Mouse (Mus musculus): ENCODE data around the gene Edf1. TPM values are rescaled to one million over a fixed set of nuclear protein-coding genes. Genes with fewer than 3 reads are reported as not detected.

Gene Edf1
- polyA plus RNA-seq, 1 experiment from 2014 or later, result 263 TPM

- 4% methylated on average over 27 of the region's 27 CpGs for WGBS (ENCODE audit: insufficient replicate concordance)
- TF ChIP-seq CTCF (IDR thresholded peaks at IDR 0.05; ENCODE audit: low read depth), result peak; percentile 61
- TF ChIP-seq EP300 (IDR thresholded peaks at IDR 0.05; ENCODE audit: low read depth), result no peak
- Histone ChIP-seq H3K4me3 (ENCODE audit: low read depth, low read length) (peak overlapping the region; percentile 10; the same call in 1 of the 2 replicates), H3K9me3 (ENCODE audit: low read length) (no peaks in the 10 kb centered on the region), H3K9ac (replicated peaks) (no peak overlapping the region), H3K4me1 (ENCODE audit: insufficient read depth) (peaks cover 38% of the 10 kb centered on the region), H3K27ac (ENCODE audit: low read depth) (no peak overlapping the region), H3K4me2 (ENCODE audit: low read depth, low read length) (0 out of 2 replicates have a peak overlapping the region, but pooled peaks have one; percentile 9), H3K36me3 (replicated peaks; ENCODE audit: insufficient read depth, low read length) (peaks cover 15% of the 10 kb centered on the region), H3K27me3 (ENCODE audit: insufficient read depth, low read length) (peaks cover 55% of the 10 kb centered on the region)
- DNase-seq (peak; percentile 48), ATAC-seq (no peak)
Measured at GRCm38 (mm10) chr2:25579737-25580460, 22.3 kb downstream of the Edf1 start.

DNA sequence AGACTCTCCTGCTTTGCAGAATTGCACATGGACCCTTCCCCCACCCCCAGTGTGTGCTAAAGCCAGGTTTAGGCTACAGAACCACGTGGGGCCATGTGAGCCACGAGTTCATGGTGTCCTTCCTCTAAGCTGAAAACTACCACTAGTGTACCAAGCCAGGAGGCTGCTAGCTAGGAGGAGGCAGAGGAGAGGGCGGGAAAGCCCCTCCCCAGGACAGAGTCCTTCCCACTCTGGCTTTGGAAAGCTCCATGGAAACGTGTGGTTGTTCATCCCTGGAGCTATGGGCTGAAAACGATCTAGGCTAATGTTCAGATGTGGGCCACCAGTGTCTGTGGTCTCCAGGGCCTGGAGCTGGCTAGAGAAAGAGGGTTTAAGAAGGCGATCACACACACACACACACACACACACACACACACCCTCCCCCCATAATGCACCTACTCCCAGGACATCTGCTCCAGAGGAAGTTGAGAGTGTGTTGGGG lies 23.0 kb downstream of the Edf1 start:
- 28% methylated on average over 6 of the region's 6 CpGs for WGBS (ENCODE audit: insufficient replicate concordance)
- no peak overlapping the region for H3K9ac ChIP-seq (replicated peaks)
- H3K4me3 ChIP-seq (ENCODE audit: low read depth, low read length), result no peak overlapping the region
- TF ChIP-seq CTCF (IDR thresholded peaks at IDR 0.05; ENCODE audit: low read depth), result no peak
- H3K4me1 ChIP-seq (ENCODE audit: insufficient read depth), result peaks cover 34% of the 10 kb centered on the region
- H3K9me3 ChIP-seq (ENCODE audit: low read length), result no peaks in the 10 kb centered on the region
- no peak for DNase-seq
- no peak overlapping the region for H3K4me2 ChIP-seq (ENCODE audit: low read depth, low read length)
- H3K27ac ChIP-seq (ENCODE audit: low read depth), result no peak overlapping the region
- no peak for ATAC-seq
- H3K27me3 ChIP-seq (ENCODE audit: insufficient read depth, low read length), result peaks cover 55% of the 10 kb centered on the region
- H3K36me3 ChIP-seq (replicated peaks; ENCODE audit: insufficient read depth, low read length), result peaks cover 20% of the 10 kb centered on the region

- H3K36me3 ChIP-seq (replicated peaks; ENCODE audit: insufficient read depth, low read length), result peaks cover 20% of the 10 kb centered on the region
- 4% methylated on average over 19 of the region's 19 CpGs for WGBS (ENCODE audit: insufficient replicate concordance)
- peak; percentile 93 for TF ChIP-seq CTCF (IDR thresholded peaks at IDR 0.05; ENCODE audit: low read depth)
- no peak for TF ChIP-seq EP300 (IDR thresholded peaks at IDR 0.05; ENCODE audit: low read depth)
- peaks cover 48% of the 10 kb centered on the region for H3K27me3 ChIP-seq (ENCODE audit: insufficient read depth, low read length)
- no peak within 1 kb of the TSS for H3K27ac ChIP-seq (ENCODE audit: low read depth)
- H3K4me2 ChIP-seq (ENCODE audit: low read depth, low read length), result peak within 1 kb of the TSS; percentile 58
- peak; percentile 73 for ATAC-seq
- DNase-seq, result peak; percentile 68
- H3K4me1 ChIP-seq (ENCODE audit: insufficient read depth), result peaks cover 31% of the 10 kb centered on the region
- no peak within 1 kb of the TSS for H3K4me3 ChIP-seq (ENCODE audit: low read depth, low read length)
- no peaks in the 10 kb centered on the region for H3K9me3 ChIP-seq (ENCODE audit: low read length)
- H3K9ac ChIP-seq (replicated peaks), result peak within 1 kb of the TSS; percentile 6
Measured at GRCm38 (mm10) chr2:25581294-25581864, 23.7 kb downstream of the Edf1 start, which contains the start of gene Ajm1. Gene Ajm1, minus strand, starts transcription at chr2:25581757.

DNA sequence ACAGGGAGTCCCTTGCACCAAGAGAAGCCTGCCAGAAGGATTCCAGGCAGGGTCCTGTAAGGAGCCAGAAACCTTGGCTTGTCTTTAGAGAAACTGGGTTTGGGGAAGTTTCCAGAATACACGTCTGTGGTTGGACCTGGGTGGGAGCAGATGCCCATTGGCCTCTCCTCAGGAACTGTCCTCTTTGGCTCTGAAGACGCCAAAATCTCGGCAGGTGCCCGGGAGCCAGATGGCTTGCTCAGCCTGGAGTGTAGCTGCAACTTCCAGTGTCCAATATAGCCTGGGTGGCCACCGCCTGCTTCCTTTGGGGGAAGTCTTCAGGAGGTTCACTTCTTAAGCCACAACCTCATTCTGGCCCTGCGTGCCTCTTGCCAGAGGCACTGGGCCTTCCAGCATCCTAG lies 24.3 kb downstream of the Edf1 start:
- 0 out of 2 replicates have a peak overlapping the region, but pooled peaks have one; percentile 58 for H3K4me2 ChIP-seq (ENCODE audit: low read depth, low read length)
- 10% methylated on average over 6 of the region's 6 CpGs for WGBS (ENCODE audit: insufficient replicate concordance)
- no peak for TF ChIP-seq CTCF (IDR thresholded peaks at IDR 0.05; ENCODE audit: low read depth)
- TF ChIP-seq EP300 (IDR thresholded peaks at IDR 0.05; ENCODE audit: low read depth), result no peak
- H3K36me3 ChIP-seq (replicated peaks; ENCODE audit: insufficient read depth, low read length), result peaks cover 26% of the 10 kb centered on the region
- no peaks in the 10 kb centered on the region for H3K9me3 ChIP-seq (ENCODE audit: low read length)
- peaks cover 31% of the 10 kb centered on the region for H3K4me1 ChIP-seq (ENCODE audit: insufficient read depth)
- no peak for DNase-seq
- no peak overlapping the region for H3K27ac ChIP-seq (ENCODE audit: low read depth)
- peak; percentile 3; the same call in 1 of the 2 replicates for ATAC-seq
- peaks cover 42% of the 10 kb centered on the region for H3K27me3 ChIP-seq (ENCODE audit: insufficient read depth, low read length)
- H3K4me3 ChIP-seq (ENCODE audit: low read depth, low read length), result no peak overlapping the region
- peak overlapping the region; percentile 6 for H3K9ac ChIP-seq (replicated peaks)

DNA sequence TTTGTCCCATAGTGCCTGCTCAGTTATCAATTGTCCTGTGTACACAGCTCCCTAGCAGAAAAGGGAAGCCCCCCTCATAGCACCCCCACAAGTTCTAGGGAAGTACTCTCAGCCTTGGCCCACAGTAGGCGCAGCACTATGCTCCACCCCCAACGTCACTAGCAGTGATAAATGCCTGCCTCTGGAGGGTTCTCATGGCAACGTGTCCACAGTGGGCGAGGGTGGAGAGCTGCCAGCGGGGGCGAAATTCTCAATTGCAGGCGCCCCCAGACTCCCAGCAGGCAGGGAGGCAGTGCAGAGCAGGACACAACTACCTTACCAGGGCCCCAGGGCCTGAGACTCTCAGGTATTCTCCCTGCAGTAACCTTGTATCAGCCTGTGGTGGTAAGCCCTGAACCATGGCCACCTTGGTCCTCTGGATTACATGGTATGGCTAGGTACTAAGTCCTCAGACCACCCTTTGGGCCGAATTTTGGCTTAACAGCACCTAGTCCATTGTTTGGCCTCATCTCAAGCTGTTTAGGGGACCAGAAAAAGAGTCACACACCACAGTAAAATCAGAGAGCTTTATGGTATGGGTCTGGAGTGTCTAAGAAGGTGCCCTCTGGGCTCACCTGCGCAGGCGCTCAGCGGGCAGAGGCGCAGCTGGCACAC lies 24.9 kb downstream of the Edf1 start:
- Histone ChIP-seq H3K9me3 (ENCODE audit: low read length) (no peaks in the 10 kb centered on the region), H3K27ac (ENCODE audit: low read depth) (no peak overlapping the region), H3K4me2 (ENCODE audit: low read depth, low read length) (no peak overlapping the region), H3K36me3 (replicated peaks; ENCODE audit: insufficient read depth, low read length) (peaks cover 30% of the 10 kb centered on the region), H3K4me1 (ENCODE audit: insufficient read depth) (peaks cover 26% of the 10 kb centered on the region), H3K9ac (replicated peaks) (no peak overlapping the region), H3K27me3 (ENCODE audit: insufficient read depth, low read length) (peaks cover 35% of the 10 kb centered on the region), H3K4me3 (ENCODE audit: low read depth, low read length) (no peak overlapping the region)
- WGBS (ENCODE audit: insufficient replicate concordance), result 43% methylated on average over 12 of the region's 12 CpGs
- ATAC-seq, result no peak
- no peak for DNase-seq
- TF ChIP-seq EP300 (IDR thresholded peaks at IDR 0.05; ENCODE audit: low read depth) (no peak), CTCF (IDR thresholded peaks at IDR 0.05; ENCODE audit: low read depth) (no peak)

GRCm38 (mm10) chr2:25583120-25583481 lies 25.5 kb downstream of the Edf1 start:
- Histone ChIP-seq H3K4me1 (ENCODE audit: insufficient read depth) (peaks cover 20% of the 10 kb centered on the region), H3K36me3 (replicated peaks; ENCODE audit: insufficient read depth, low read length) (peaks cover 30% of the 10 kb centered on the region), H3K27me3 (ENCODE audit: insufficient read depth, low read length) (peaks cover 30% of the 10 kb centered on the region), H3K4me3 (ENCODE audit: low read depth, low read length) (no peak overlapping the region), H3K9ac (replicated peaks) (no peak overlapping the region), H3K4me2 (ENCODE audit: low read depth, low read length) (no peak overlapping the region), H3K9me3 (ENCODE audit: low read length) (no peaks in the 10 kb centered on the region), H3K27ac (ENCODE audit: low read depth) (no peak overlapping the region)
- 72% methylated on average over 6 of the region's 6 CpGs for WGBS (ENCODE audit: insufficient replicate concordance)
- DNase-seq (no peak), ATAC-seq (no peak)
- no peak for TF ChIP-seq EP300 (IDR thresholded peaks at IDR 0.05; ENCODE audit: low read depth)
- no peak for TF ChIP-seq CTCF (IDR thresholded peaks at IDR 0.05; ENCODE audit: low read depth)

Data from liver, postnatal 0 days (tissue).